Mouse (Mus musculus) left cerebral cortex, adult 18-20 months (tissue): Measurements from ENCODE around the gene Aqp8. TPM values are rescaled to one million over a fixed set of nuclear protein-coding genes. Genes with fewer than 3 reads are reported as not detected.

Experiments used
- DNase-seq, 2 experiments: peaks; one replicate each; pipeline ENCODE4 v3.0.0; 2021 to 2022; ENCODE audit warnings: low spot score in 2 of 2, mixed read lengths in 1 of 2
- long read RNA-seq, 2 experiments: library from polyadenylated mRNA; stranded (forward); transcript quantifications; one replicate each; pipeline ENCODE4 v2.0.0; 2021
- total RNA-seq, 2 experiments: library from RNA; stranded (reverse); gene quantifications; 2 replicates each; pipeline ENCODE4 v1.2.3; 2021

The Aqp8 gene
- total RNA-seq = not detected
- long read RNA-seq, experiment 1 = 0 reads
- long read RNA-seq, experiment 2 = 0 reads

DNA sequence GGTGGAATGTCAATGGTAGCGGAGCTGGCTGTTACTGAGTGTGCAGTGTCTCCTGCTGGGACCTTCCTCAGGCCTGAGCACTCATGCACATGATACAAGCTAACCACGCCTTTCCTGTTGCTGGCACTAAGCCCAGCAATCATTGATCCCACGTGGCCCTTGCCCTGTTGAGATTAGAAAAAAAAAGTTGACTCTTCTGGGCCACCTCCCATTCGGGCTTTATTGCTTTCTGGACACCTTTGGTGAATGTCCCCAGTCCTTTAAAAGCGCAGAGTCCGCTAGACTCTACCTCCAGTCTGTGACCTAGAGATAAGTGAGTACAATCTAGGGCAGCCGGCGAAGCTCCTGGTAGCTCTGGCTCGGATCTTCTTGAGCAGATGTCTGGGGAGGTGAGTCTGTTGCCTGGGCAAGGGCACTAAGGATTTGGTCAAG lies at the start of gene Aqp8:
Aqp8 (plus strand) TSS at position 222 of the 432 bp plus-strand sequence.
- DNase-seq = no peak

DNA sequence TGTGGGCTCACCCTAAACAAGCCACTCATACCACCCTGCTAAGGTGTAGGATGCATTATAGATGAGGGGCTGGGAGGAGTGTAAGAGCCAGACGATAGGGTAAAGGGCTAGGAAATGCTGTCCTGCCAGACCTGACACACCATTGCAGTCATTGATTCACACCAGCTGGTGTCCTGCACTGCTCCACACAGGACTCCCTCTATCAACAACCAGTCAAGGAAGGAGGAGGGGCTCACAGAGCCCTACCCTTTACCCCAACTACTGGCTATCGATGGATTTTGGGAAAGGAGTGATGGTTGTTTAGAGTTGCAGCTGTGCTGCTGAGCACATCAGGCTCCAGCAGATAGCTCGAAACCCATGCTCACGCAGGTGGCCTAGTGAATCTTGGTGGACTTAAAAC lies 45.3 kb upstream of the Aqp8 start:
- DNase-seq = no peak

DNA sequence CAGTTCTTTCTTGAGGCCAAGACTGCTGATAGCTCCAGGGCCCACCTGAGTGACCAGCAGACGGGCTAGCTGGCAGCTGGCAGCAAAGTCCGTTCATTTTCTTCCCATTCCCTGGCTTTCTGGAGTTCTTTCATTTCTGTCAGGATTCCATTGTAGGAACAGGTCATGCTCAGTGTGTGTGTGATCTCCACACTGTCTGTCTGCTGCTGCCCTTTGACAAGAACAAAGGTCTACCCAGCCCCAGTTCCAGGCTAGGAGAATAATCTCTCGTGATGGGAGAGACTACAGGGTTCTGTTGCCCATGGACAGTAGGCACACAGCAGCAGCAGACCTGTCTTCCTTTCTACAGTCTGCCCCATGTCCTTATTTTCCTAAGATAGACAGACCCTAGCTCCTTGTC lies 44.4 kb upstream of the Aqp8 start:
- DNase-seq = no peak

DNA sequence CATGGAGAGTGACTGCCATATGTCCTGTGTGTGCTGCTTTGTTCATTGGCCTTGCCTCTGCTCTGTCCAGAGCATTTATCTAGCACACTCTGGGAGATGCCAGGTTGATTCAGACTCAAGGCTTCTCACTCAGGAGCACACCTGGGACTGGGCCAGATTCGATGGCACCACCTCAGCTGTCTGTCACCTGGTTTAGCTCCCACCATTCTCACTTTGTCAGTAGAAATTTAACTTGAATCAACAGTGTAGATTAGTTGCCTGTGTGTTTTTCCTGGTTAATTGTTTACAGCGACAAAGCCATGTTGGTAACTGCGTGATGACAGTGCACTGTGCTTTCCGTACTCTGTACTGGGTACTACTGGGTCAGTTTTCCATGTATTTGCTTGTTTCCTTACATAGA lies 42.1 kb upstream of the Aqp8 start:
- no peak for DNase-seq

DNA sequence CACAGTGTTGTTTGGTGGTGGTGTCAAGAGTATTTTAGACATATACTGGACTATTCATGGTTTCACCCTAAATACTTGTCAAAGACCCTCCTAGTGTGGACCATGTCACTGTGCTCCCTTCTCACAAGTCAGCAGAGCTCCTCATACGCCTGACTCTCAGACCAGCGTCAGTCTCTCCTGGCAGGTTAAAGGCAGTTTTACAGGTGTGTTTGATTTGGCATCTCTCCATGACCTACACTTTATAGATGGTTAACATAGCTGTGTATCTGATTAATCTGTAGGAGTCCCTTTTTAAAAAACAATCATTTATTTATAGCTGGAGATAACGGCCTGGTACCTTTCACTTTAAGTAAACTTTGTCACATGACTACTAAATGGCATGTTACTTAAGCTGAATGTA lies 40.1 kb upstream of the Aqp8 start:
- DNase-seq = no peak

DNA sequence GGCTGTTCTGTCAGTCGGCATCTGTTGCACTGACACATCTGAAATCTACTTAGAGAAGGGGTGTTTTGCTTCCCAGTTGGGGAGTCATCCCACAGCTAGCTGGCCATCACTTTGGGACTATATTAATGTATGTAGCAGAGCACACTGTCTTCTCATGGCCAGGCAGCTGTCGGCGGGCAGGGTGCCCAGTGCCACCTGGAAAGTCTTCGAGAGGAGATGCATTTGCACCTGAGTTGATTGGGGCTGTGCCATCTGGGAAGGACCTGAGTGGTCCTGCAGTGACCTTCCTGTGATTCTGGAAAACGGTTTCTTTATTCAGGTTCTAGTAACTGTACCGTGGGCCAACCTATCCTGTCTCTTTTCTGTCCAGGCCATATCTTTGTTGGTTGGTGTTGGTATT lies 37.8 kb upstream of the Aqp8 start:
- DNase-seq = no peak

DNA sequence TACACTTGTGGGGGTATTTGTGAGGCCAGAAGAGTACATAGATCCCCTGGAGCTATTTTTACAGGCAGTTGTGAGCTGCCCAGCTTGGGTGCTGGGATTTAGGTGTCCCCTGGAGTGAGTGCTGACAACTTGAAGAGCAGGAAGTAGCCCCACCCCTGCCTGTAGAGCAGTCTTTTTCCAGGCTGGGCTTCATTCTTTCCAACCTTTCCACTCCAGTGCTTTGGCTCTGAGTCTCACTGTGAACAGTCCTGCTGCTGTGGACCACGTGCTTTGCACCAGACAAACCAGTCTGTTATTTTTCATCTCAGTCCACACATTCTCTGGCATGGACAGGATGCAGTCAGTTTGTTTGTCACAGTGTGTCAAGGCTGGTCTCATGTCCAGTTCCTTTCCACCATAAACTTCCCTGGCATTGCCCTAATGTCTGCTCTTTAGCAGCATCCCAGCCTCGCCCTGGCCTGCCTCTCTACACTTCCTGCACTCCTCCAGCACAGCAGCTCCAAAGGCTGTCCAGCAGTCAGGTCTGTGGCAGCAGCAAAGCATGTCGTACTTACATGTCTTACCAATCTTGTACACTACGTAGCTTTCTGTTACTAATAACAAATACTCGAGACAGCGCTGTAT lies 36.8 kb upstream of the Aqp8 start:
- DNase-seq = no peak

DNA sequence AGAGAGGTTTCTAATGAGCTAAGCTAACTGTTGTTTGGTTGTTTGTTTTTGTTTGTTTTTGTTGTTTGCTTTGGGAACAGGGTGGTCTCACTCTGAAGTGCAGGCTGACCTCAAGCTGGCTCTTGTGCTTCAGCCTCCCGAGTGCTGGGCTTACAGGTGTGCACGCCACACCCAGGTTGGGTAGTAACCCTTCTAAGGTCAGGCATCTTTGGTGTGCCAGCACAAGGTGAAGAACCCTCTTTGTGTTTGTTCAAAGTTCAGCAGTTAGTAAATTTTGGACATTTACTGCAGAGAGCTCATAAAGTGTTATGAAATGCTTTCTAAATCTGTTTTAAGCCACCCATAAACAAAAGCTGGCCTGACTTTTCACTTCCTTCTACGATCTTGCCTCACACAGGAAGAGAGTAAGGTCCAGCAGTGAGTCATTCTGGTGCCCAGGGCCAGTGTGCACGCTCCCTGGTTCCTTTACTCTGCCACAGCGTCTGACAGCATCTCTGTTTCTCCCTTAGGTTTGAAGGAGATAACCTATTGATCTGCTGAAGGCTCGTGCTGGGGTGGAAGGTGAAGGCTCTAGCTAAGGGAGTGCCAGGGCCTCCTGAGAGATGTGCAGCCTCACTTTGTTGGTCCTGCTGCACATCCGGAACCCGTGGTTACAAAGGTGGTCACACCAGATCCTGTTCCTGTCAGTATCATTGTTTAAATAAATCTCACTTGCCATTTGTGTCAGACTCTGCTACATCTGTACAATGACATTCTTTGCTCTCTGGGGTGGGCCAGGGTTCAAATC lies 32.3 kb upstream of the Aqp8 start:
- DNase-seq = no peak

DNA sequence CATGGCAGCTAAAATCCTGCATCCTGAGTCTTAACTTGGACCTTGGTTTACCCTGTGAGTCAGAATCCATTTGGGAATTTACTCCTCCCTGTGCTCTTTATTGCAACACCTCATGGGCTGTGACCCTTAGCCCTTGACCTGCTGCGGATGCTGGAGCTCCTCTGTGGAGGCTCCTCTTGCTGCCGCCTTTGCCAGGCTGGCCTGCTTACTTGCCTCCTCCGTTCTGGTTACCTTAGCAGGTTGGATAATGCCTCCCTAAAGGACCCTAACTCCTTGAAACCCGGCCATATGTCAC lies 31.7 kb upstream of the Aqp8 start:
- DNase-seq = no peak

DNA sequence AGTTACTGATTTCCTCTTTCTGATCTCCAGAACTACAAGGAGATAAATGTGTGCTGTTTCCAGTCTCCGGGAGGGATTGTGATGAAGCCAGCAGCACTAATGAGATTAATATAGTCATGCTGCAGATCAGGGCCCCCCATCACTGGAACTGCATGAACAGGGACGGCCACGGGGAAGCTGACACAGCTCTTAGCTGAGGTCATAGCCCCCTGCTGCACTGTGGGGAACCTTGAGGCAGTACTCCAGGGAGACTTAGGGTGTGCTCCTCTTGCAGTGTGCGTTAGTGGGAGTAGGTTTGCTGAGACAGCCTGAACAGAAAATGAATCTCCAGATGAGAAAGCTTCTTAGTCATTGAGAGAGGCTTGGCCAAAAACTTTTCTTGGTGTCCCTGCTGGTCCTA lies 30.9 kb upstream of the Aqp8 start:
- no peak for DNase-seq

DNA sequence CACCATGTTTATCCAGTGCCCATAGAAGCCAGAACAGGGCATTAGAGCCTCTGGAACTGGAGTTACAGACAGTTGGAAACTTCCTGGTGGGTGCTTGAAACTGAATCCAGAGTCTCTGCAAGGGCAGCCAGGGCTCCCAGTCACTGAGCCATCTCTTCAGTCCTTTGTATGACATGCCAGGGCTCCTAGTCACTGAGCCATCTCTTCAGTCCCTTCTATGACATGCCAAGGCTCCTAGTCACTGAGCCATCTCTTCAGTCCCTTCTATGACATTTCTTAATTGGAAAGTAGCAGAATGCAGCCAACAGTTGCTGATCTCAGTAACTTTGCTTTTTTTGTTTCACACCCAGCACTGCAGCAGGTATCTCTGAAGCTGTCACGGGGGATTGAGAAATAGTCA lies 20.0 kb upstream of the Aqp8 start:
- DNase-seq = no peak

DNA sequence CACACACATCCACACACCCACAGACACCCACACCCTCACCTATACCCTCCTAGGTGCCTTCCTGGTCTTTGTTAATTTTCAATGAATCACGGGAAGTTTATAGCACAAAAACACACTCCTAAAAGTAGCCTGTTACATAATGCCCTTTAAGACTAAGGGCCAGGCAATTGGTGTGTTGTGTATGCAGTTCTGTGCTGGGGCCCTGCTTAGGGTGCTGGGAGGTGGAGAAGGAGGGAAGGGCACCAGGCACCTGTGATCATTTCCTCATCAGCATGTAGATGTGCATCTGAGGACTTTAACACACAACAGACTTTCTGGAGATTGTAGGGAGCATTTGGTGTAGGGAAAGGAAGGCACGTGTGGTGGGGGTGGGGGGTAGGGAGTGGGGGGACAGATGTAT lies 13.3 kb upstream of the Aqp8 start:
- no peak for DNase-seq

DNA sequence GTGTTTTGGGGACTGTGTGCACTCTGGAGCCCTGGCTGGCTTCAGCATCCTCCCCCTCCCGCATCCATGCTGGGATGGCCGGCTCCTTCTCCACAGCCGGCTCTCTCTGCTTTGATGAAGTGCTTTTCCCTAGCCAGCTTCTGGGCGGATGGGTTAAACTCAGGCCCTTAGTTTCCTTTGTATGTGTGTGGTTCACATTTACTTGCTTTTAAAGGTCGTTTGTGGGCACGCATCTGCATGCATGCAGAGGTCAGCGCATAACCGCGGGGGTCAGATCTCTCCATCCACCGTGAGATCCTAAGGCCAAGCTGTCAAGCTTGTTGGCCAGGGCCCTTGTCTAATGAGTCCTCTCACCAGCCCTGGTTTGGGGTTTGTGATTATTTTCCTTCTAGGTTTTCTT lies 12.4 kb upstream of the Aqp8 start:
- no peak for DNase-seq

DNA sequence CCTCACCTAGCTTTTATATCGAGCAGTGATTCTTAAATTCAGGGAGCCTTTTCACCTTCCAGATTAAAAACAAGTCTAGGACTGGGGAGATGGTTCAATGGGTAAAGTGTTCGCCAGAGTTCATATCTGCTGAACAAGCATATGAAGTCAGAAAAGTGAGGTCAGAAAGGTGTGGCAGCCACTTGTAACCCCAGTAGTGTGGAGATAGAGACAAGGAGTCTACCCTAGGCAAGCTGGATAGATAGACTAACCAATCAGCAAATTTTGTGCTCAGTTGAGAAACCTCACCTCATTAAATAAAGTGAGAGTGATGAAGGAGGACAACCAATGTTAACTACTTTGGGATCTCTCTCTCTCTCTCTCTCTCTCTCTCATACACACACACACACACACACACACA lies 11.6 kb upstream of the Aqp8 start:
- no peak for DNase-seq

DNA sequence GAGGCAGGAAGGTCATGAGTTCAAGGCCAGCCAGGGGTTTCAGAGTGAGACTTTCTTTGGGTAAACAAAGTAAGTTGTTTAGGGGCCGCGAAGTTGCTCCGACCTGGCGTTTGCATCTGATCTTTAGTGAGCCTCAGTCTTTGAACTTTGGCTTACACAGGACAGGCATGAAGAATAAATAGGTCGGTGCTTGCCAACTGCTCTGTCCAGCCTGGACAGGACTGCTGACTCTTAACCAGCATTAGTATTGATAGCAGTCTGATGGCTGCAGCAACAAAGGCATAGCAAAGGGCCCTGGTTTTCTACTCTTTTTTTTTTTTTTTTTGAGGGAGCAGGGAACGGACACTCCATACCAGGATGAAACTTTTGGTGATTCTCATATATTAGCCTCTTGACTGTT lies 9.5 kb upstream of the Aqp8 start:
- DNase-seq = no peak

DNA sequence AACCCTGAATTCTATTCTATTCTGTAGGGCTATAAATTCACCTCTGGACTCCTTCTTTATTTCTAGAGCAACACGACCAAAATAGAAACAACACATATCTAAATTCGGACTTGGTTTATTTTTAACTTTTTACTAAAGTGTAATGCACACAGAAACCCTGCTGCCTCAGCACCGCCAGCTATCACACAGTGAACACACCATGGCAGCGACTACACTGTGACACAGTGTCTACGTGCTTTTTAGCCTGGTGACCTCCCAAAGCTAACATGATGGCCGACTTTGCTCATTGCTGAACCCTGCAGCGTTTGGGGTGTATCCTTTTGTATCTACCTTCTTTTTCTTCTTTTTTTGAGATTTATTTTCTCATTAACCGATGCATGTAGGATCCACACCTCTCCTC lies 9.0 kb upstream of the Aqp8 start:
- no peak for DNase-seq

DNA sequence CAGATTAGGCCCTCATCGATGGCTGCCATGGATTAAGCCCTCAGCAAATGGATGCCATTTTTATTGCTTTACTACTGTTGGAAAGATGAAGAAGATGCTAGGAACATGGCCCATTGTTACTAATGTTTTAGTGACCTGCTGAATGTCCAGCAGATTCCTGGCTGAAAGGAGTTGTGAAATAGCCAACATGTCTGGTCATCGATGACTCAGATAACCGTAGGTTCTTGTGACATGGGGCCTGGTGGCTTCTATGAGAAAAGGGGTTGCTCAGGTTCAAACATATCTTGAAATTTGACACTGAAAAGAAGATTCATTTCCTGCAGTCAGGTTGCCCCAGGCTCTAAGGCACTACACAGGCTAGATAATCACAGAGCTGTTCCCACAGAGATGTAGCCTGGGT lies 7.0 kb upstream of the Aqp8 start:
- DNase-seq = no peak

DNA sequence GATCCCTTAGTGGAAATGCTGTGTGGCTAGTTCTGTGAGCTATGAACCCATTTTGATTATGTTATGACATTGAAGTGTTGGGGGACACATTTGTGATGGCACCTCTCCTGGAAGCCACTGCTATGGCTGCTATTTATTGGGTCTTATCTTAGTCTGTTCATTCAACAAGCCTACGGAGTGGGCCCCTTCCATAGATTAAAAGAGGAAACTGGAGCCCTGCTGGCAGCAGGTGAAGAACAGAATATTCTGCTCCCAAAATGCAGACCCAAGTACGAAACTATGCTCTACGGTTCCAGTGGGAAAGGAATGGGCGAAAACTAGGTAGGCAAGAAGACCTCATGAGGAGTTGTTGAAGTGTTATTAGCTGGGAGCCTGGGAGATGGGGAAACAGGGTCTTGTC lies 3.8 kb upstream of the Aqp8 start:
- DNase-seq = no peak

DNA sequence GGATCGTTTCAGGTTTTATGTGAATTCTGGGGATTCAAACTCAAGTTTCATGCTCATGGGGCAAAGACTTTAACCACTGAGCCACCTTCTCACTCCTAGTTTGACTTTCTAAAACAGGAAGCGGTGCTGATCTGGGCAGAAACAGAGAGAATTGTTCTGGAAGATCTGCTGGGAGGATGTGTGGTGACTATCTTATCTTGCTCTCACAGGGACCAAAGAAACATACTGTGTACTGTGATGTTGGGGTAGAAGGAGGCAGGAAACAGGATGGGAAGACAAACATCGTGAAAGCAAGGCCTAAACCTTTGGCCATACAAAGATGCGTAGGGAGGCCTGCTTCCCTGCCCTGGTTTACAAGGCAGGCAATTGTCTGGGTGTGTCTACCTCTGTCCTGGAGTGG lies 2.8 kb upstream of the Aqp8 start:
- DNase-seq = no peak

DNA sequence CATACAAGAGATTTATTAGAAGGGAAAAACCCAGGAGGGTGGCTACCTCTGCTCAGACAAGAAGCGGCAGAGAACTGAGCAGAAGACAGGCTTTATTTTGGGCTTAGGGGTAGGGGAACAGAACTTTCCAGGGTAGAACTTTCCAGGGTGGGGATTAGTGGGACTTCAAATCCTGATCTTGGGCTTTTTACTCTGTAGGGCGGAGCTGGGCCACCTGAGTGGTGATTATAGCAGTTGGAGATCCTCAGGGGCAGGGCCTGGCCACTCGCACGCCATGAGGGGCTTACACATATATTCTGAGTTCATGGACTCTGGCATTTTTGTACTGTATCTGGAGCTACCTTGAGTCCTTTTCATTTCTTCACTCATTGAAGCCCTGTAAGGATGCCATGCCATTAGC lies 775 bp upstream of the Aqp8 start:
- no peak for DNase-seq

DNA sequence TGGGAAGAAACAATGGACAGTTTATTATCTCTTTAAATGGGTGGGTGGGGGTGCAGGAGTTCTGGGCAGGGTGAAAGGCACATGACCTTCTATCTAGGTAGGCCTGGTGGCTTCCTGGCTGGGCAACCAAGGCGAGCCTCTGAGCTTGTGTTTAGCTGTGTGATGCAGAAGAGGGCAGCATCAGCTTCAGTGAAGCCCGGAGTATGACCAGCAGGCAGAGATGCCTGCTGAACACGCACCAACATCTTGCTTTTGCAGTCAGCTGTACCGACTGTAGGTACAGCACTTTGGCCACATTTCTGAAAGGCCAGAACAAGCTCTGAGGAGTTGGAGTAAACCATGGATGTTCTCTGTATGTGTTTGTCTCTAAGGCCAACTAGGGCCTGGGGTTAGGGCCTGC lies 1.5 kb downstream of the Aqp8 start:
- DNase-seq = no peak

DNA sequence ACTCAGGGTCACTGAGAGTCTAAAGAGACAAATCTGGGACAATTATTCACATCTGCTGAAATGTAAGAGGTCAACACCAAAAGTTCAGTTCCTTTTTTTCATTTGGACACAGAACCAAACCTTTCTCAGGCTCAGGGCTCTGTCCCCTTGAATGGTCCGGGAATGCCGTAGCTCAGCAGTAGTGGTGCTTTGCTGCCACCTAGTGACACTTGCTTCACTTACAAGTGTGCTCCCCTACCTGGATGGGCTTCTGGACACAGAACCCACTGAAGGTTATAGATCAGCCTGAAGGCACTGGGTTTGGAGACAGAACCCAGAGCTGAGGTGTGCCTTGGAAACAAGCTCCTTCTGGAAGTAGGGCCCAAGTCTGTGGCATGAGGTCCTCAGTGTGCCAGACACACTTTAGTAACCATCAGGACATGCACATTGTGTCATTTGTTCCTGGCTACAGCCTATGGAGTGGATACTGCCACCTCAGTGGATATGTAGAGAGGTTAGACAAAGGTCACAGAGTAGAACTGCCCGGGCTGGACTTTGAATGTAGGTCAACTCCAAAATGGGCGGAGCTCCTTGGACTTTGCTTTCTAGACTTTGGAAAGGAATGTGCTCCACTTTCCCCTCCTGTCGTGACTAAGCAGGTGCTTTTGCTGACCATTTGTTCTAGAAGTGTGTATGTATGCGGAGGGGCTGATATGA lies 3.7 kb downstream of the Aqp8 start:
- DNase-seq = peak; percentile 65 to 78

DNA sequence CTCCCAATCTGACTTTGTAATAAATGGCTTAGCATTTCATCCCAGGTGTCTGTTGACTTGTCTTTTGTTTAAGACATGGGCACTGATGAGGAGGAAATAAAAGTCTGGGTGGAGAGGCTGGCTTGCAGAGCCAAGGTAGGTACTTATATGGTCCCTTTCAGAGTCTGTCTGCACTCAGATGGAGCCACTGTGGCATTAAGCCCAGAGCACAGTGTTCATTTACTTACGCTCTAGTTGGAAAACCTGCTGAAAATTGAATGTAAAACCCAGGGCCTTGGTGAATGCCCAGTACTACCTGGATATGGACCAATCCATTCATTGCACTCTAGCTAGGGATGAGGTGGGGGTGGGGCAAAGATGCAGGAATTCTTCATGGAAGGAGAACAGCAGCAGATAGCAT lies 5.9 kb downstream of the Aqp8 start:
- no peak for DNase-seq
